Comparison of ENCODE assay signal across 8 mouse cellular contexts in genomic region chrX:106219171-106220032, GRCm38 (mm10). TPM values are rescaled to one million over a fixed set of nuclear protein-coding genes. Genes with fewer than 3 reads are reported as not detected.
A peak's percentile ranks its signal among the peaks of the same experiment; 100 is the strongest.
DNase-seq lines count a peak whose midpoint lies in the region; ATAC-seq lines count a peak whose summit lies in the region.

No protein-coding gene starts in this region.

- H3K9me3 ChIP-seq in hindbrain, embryonic 14.5 days (ENCODE audit: control insufficient read depth, low read length) = no peaks in the 10 kb centered on the region

- H3K27ac ChIP-seq in hindbrain, embryonic 14.5 days = peak overlapping the region; percentile 92

- no peaks in the 10 kb centered on the region for H3K36me3 ChIP-seq in hindbrain, embryonic 14.5 days (replicated peaks; ENCODE audit: control insufficient read depth, insufficient read depth)

- H3K4me2 ChIP-seq in hindbrain, embryonic 14.5 days (replicated peaks) = peak overlapping the region; percentile 47

- DNase-seq in R1 (ENCODE audit: low read depth, low spot score) = peak; percentile 80
- peak; percentile 80 to 81 for DNase-seq in cerebellum, postnatal 14 days
- DNase-seq in frontal cortex, postnatal 25 days (ENCODE audit: low spot score in 2 of 2) = peak; percentile 41 to 59
- peak; percentile 57 for DNase-seq in hindbrain, embryonic 14.5 days (ENCODE audit: low spot score)
- DNase-seq in layer of hippocampus, postnatal 36 days = peak; percentile 66 to 74
- DNase-seq in lung, postnatal 25 days (ENCODE audit: low spot score) = peak; percentile 66
- peak; percentile 79 for DNase-seq in retina, embryonic 14.5 days (ENCODE audit: low spot score)
- peak; percentile 63 to 77 for DNase-seq in thymus, postnatal 36 days

- H3K4me1 ChIP-seq in hindbrain, embryonic 14.5 days (replicated peaks; ENCODE audit: control insufficient read depth, insufficient read depth, low read length) = no peaks in the 10 kb centered on the region

- H3K4me3 ChIP-seq in hindbrain, embryonic 14.5 days (replicated peaks; ENCODE audit: low read length) = peak overlapping the region; percentile 66

- WGBS in hindbrain, embryonic 14.5 days = 19% methylated on average over 57 of the region's 60 CpGs

- ATAC-seq in hindbrain, embryonic 14.5 days (ENCODE audit: low FRiP score) = peak; percentile 96

- peak overlapping the region; percentile 84 for H3K9ac ChIP-seq in hindbrain, embryonic 14.5 days

- no peaks in the 10 kb centered on the region for H3K27me3 ChIP-seq in hindbrain, embryonic 14.5 days (ENCODE audit: control insufficient read depth, insufficient read depth, low read length)

RNA-seq across cellular contexts. Expression of gene Taf9b, which starts 1.6 kb away (rescaled TPM):
- 21.3 and 23.5 TPM in 2 replicates for polyA plus RNA-seq in hindbrain, embryonic 14.5 days (2014; fragmentation: Nextera tagmentation; extraction: Ambion mirVana)
- 10 to 100 TPM; 22.5 to 24.6 TPM for total RNA-seq in layer of hippocampus, postnatal 36 days (2021)

RNA-seq across cellular contexts. Expression of gene Pgk1, which starts 32.5 kb away (rescaled TPM):
- polyA plus RNA-seq in hindbrain, embryonic 14.5 days (2014; fragmentation: Nextera tagmentation; extraction: Ambion mirVana) = 278 and 290 TPM in 2 replicates
- total RNA-seq in layer of hippocampus, postnatal 36 days (2021) = 100 to 1,000 TPM; 452 to 497 TPM

RNA-seq across cellular contexts. Expression of gene Fnd3c2, which starts 35.8 kb away (rescaled TPM):
- polyA plus RNA-seq in hindbrain, embryonic 14.5 days (2014; fragmentation: Nextera tagmentation; extraction: Ambion mirVana) = not detected in 2 replicates
- not detected for total RNA-seq in layer of hippocampus, postnatal 36 days (2021)

Comparison
In these comparisons a context has a peak if more than half of its experiments do, and no peak if none do; other contexts are left out.
1. Peak in every context shown above with its lines: DNase-seq, ATAC-seq, H3K4me3 ChIP-seq and H3K27ac ChIP-seq.